ENCODE assay signal across 8 mouse cellular contexts in genomic region chr2:29869646-29870451, GRCm38 (mm10). TPM values are rescaled to one million over a fixed set of nuclear protein-coding genes. Genes with fewer than 3 reads are reported as not detected.
A peak's percentile ranks its signal among the peaks of the same experiment; 100 is the strongest.
DNase-seq lines count a peak whose midpoint lies in the region; ATAC-seq and TF ChIP-seq lines count a peak whose summit lies in the region.

No protein-coding gene starts in this region.

- peak; percentile 33 for ATAC-seq in hindbrain, postnatal 0 days
- peak; percentile 64 for ATAC-seq in megakaryocyte, adult 5-6 weeks (ENCODE audit: poor library complexity, severe bottlenecking)

- peak; percentile 16 for DNase-seq in kidney, adult 18-20 months
- DNase-seq in kidney, adult 9 months, result no peak
- DNase-seq in ZHBTc4 (ENCODE audit: low read depth, low spot score), result peak; percentile 51
- peak; percentile 60 for DNase-seq in gastrocnemius, adult 2 months
- peak; percentile 8 for DNase-seq in hindbrain, postnatal 0 days (ENCODE audit: low spot score)
- DNase-seq in spleen, postnatal 4 days (ENCODE audit: low spot score in 2 of 2), result peak; percentile 78 to 86
- DNase-seq in layer of hippocampus, adult 9-11 months, result no peak

- H3K4me2 ChIP-seq in hindbrain, postnatal 0 days (ENCODE audit: low read depth, low read length), result peak overlapping the region; percentile 87

- H3K9me3 ChIP-seq in hindbrain, postnatal 0 days (ENCODE audit: low read length), result no peaks in the 10 kb centered on the region

- H3K4me3 ChIP-seq in gastrocnemius, adult 2 months, result peak overlapping the region; percentile 76
- H3K4me3 ChIP-seq in hindbrain, postnatal 0 days (ENCODE audit: low read length), result peak overlapping the region; percentile 52

- peaks cover 13% of the 10 kb centered on the region; the same call in 1 of the 2 replicates for H3K4me1 ChIP-seq in hindbrain, postnatal 0 days (ENCODE audit: insufficient read depth, low read length)

- no peak for TF ChIP-seq CTCF in gastrocnemius, adult 2 months (IDR thresholded peaks at IDR 0.05)
- no peak for TF ChIP-seq CTCF in hindbrain, postnatal 0 days (IDR thresholded peaks at IDR 0.05; ENCODE audit: low read depth)

- H3K36me3 ChIP-seq in hindbrain, postnatal 0 days (ENCODE audit: insufficient read depth, low read length), result no peaks in the 10 kb centered on the region

- peak overlapping the region; percentile 65 for H3K9ac ChIP-seq in hindbrain, postnatal 0 days (replicated peaks; ENCODE audit: low read length)

- 4% methylated on average over 17 of the region's 17 CpGs for WGBS in hindbrain, postnatal 0 days

- no peaks in the 10 kb centered on the region for H3K27me3 ChIP-seq in hindbrain, postnatal 0 days (ENCODE audit: insufficient read depth, low read length)

- intact Hi-C loops in gastrocnemius, adult 2 months (cut with DNase I), result loop anchor here (2.0 kb wide), 1 partner anchor 105 kb away; no protein-coding TSS in a partner anchor

- peak overlapping the region; percentile 65 for H3K27ac ChIP-seq in gastrocnemius, adult 2 months
- H3K27ac ChIP-seq in hindbrain, postnatal 0 days, result peak overlapping the region; percentile 77; the same call in 1 of the 2 replicates

RNA-seq across cellular contexts. Expression of gene Cercam, which starts 0.9 kb away (rescaled TPM):
- 1 to 10 TPM; 2.2 to 4.6 TPM for total RNA-seq in gastrocnemius, adult 2 months (2021)
- total RNA-seq in hindbrain, postnatal 0 days (2014; rRNA removed), result 32.5 and 37.7 TPM in 2 replicates
- 17.8 and 20.6 TPM in 2 replicates for polyA plus RNA-seq in hindbrain, postnatal 0 days (2015; fragmentation: Nextera tagmentation; extraction: Ambion mirVana)
- total RNA-seq in megakaryocyte, adult 5-6 weeks (2015), result 5.3 and 9.6 TPM in 2 replicates
- total RNA-seq in megakaryocyte, adult 5-6 weeks (2017), result 4.3 and 6.7 TPM in 2 replicates

RNA-seq across cellular contexts. Expression of gene Odf2, which starts 19.2 kb away (rescaled TPM):
- total RNA-seq in gastrocnemius, adult 2 months (2021), result 10 to 100 TPM; 11.9 to 12.7 TPM
- total RNA-seq in hindbrain, postnatal 0 days (2014; rRNA removed), result 73.1 and 81.7 TPM in 2 replicates
- 78.2 and 88.3 TPM in 2 replicates for polyA plus RNA-seq in hindbrain, postnatal 0 days (2015; fragmentation: Nextera tagmentation; extraction: Ambion mirVana)
- total RNA-seq in megakaryocyte, adult 5-6 weeks (2015), result 28.2 and 29.9 TPM in 2 replicates
- 85.0 and 88.4 TPM in 2 replicates for total RNA-seq in megakaryocyte, adult 5-6 weeks (2017)

RNA-seq across cellular contexts. Expression of gene Urm1, which starts 50.0 kb away (rescaled TPM):
- 10 to 100 TPM; 29.6 to 31.3 TPM for total RNA-seq in gastrocnemius, adult 2 months (2021)
- 46.1 and 70.7 TPM in 2 replicates for total RNA-seq in hindbrain, postnatal 0 days (2014; rRNA removed)
- polyA plus RNA-seq in hindbrain, postnatal 0 days (2015; fragmentation: Nextera tagmentation; extraction: Ambion mirVana), result 28.7 and 29.3 TPM in 2 replicates
- 8.2 and 9.3 TPM in 2 replicates for total RNA-seq in megakaryocyte, adult 5-6 weeks (2015)
- total RNA-seq in megakaryocyte, adult 5-6 weeks (2017), result 16.1 and 17.8 TPM in 2 replicates

Comparison
In these comparisons a context has a peak if more than half of its experiments do, and no peak if none do; other contexts are left out.
1. DNase-seq: peak in kidney, adult 18-20 months (single experiment), ZHBTc4 (single experiment), gastrocnemius, adult 2 months (single experiment), hindbrain, postnatal 0 days (single experiment) and spleen, postnatal 4 days (2 of 2); none in kidney, adult 9 months (single experiment) and layer of hippocampus, adult 9-11 months (single experiment).